Mouse (Mus musculus) stomach, postnatal 0 days (tissue): ENCODE measurements around the gene Dnmt3a. TPM values are rescaled to one million over a fixed set of nuclear protein-coding genes. Genes with fewer than 3 reads are reported as not detected.

Experiments used
- ATAC-seq: fragments of 200-750 bp; cut with Nextera tagmentation; 2 replicates; pipeline ENCODE4 v1.8.0; 2017; ENCODE audit not compliant: low FRiP score, low TSS enrichment
- DNase-seq: peaks from one replicate; pipeline ENCODE4 v3.0.0-alpha.2; 2016; ENCODE audit warnings: low spot score
- H3K27ac ChIP-seq: fragments of 300-500 bp; sonication (generic); replicated peaks from 2 replicates; pipeline ENCODE4 v1.5.1; 2014; ENCODE audit warnings: mild to moderate bottlenecking, control low read depth
- H3K27me3 ChIP-seq: fragments of 300-500 bp; sonication (generic); 2 replicates; pipeline ENCODE4 v1.6.1; 2014; ENCODE audit warnings: low read length; ENCODE audit not compliant: control insufficient read depth, insufficient read depth
- H3K36me3 ChIP-seq: fragments of 300-500 bp; sonication (generic); 2 replicates; pipeline ENCODE4 v1.6.1; 2014; ENCODE audit warnings: low read length, mixed read lengths; ENCODE audit not compliant: control insufficient read depth, insufficient read depth
- H3K4me1 ChIP-seq: fragments of 300-500 bp; sonication (generic); replicated peaks from 2 replicates; pipeline ENCODE4 v1.6.1; 2014; ENCODE audit warnings: antibody characterized with exemption; ENCODE audit not compliant: control insufficient read depth, insufficient read depth
- H3K4me2 ChIP-seq: fragments of 300-500 bp; sonication (generic); replicated peaks from 2 replicates; pipeline ENCODE4 v1.6.1; 2014; ENCODE audit warnings: low read depth, mild to moderate bottlenecking, control low read depth, moderate library complexity
- H3K4me3 ChIP-seq: fragments of 300-500 bp; sonication (generic); 2 replicates; pipeline ENCODE4 v1.5.1; 2014; ENCODE audit warnings: low read depth, low read length, control low read depth
- H3K9ac ChIP-seq: fragments of 300-500 bp; sonication (generic); 2 replicates; pipeline ENCODE4 v1.6.1; 2014; ENCODE audit warnings: mild to moderate bottlenecking, low read length, control low read depth, mixed read lengths
- H3K9me3 ChIP-seq: fragments of 300-500 bp; sonication (generic); 2 replicates; pipeline ENCODE4 v1.6.1; 2016; ENCODE audit warnings: low read length; ENCODE audit not compliant: control insufficient read depth
- CTCF ChIP-seq: IDR thresholded peaks from 2 replicates; pipeline ENCODE4 v1.5.1; 2016; ENCODE audit warnings: antibody characterized with exemption, low read depth, mild to moderate bottlenecking, moderate library complexity
- EP300 ChIP-seq: optimal IDR thresholded peaks from 2 replicates; pipeline ENCODE3; 2016; ENCODE audit warnings: antibody characterized with exemption
- WGBS: fragments of 180-500 bp; shearing (Covaris S2); extraction: QIAGEN DNeasy Blood & Tissue Kit; methylation state at CpG from one replicate; pipeline ENCODE4 v1.1.7; 2014; 5-methylcytosine and 5-hydroxymethylcytosine counted together
- polyA plus RNA-seq: library from polyadenylated mRNA; unstranded; fragments of >200 nt; fragmentation: Nextera tagmentation; extraction: Ambion mirVana; gene quantifications from 2 replicates; pipeline ENCODE4 v1.2.1, GENCODE M21; 2015

Dnmt3a gene
- polyA plus RNA-seq, 1 experiment from 2014 or later = 44.0 TPM

GRCm38 (mm10) chr12:3905436-3905835 is 99.6 kb downstream of the Dnmt3a start:
- Histone ChIP-seq H3K36me3 (peaks cover 34% of the 10 kb centered on the region), H3K4me2 (no peak overlapping the region), H3K4me3 (no peak overlapping the region), H3K27me3 (no peaks in the 10 kb centered on the region), H3K4me1 (no peaks in the 10 kb centered on the region), H3K9me3 (no peaks in the 10 kb centered on the region), H3K9ac (no peak overlapping the region), H3K27ac (no peak overlapping the region)
- TF ChIP-seq EP300 (no peak), CTCF (no peak)
- no peak for ATAC-seq
- DNase-seq = no peak
- WGBS = 93% methylated on average over 9 of the region's 9 CpGs

- no peaks in the 10 kb centered on the region for H3K27me3 ChIP-seq
- TF ChIP-seq EP300 (no peak), CTCF (0 out of 2 replicates have a peak, but pooled peaks have one; percentile 13)
- H3K27ac ChIP-seq = no peak overlapping the region
- H3K4me3 ChIP-seq = no peak overlapping the region
- H3K36me3 ChIP-seq = peaks cover 34% of the 10 kb centered on the region
- H3K4me2 ChIP-seq = no peak overlapping the region
- no peak for DNase-seq
- ATAC-seq = no peak
- no peaks in the 10 kb centered on the region for H3K9me3 ChIP-seq
- H3K9ac ChIP-seq = no peak overlapping the region
- no peaks in the 10 kb centered on the region for H3K4me1 ChIP-seq
These were observed 100.5 kb downstream of the Dnmt3a start for GRCm38 (mm10) chr12:3906308-3906707.

- Histone ChIP-seq H3K36me3 (peaks cover 28% of the 10 kb centered on the region), H3K9ac (no peak overlapping the region), H3K27ac (no peak overlapping the region), H3K27me3 (no peaks in the 10 kb centered on the region), H3K4me1 (no peaks in the 10 kb centered on the region), H3K9me3 (no peaks in the 10 kb centered on the region), H3K4me3 (no peak overlapping the region), H3K4me2 (no peak overlapping the region)
- WGBS = 82% methylated on average over 4 of the region's 4 CpGs
- TF ChIP-seq EP300 (no peak), CTCF (no peak)
- DNase-seq (no peak), ATAC-seq (no peak)
These were observed 101.2 kb downstream of the Dnmt3a start for GRCm38 (mm10) chr12:3907008-3907407.

- DNase-seq (no peak), ATAC-seq (no peak)
- no peak overlapping the region for H3K4me2 ChIP-seq
- H3K36me3 ChIP-seq = peaks cover 25% of the 10 kb centered on the region
- H3K27me3 ChIP-seq = no peaks in the 10 kb centered on the region
- H3K4me3 ChIP-seq = no peak overlapping the region
- no peak for TF ChIP-seq EP300
- TF ChIP-seq CTCF = no peak
- WGBS = 71% methylated on average over 13 of the region's 13 CpGs
- no peak overlapping the region for H3K27ac ChIP-seq
- no peaks in the 10 kb centered on the region for H3K9me3 ChIP-seq
- H3K4me1 ChIP-seq = no peaks in the 10 kb centered on the region
- H3K9ac ChIP-seq = no peak overlapping the region
These were observed 101.6 kb downstream of the Dnmt3a start for GRCm38 (mm10) chr12:3907418-3907817.

- Histone ChIP-seq H3K9me3 (no peaks in the 10 kb centered on the region), H3K27me3 (no peaks in the 10 kb centered on the region), H3K9ac (no peak overlapping the region), H3K4me3 (no peak overlapping the region), H3K27ac (no peak overlapping the region), H3K36me3 (peaks cover 14% of the 10 kb centered on the region), H3K4me2 (no peak overlapping the region), H3K4me1 (no peaks in the 10 kb centered on the region)
- TF ChIP-seq EP300 (no peak), CTCF (no peak)
- DNase-seq = no peak
- 64% methylated on average over 10 of the region's 10 CpGs for WGBS
- ATAC-seq = no peak; the same call in 1 of the 2 replicates
These were observed 104.8 kb downstream of the Dnmt3a start for GRCm38 (mm10) chr12:3910466-3911093.

- Histone ChIP-seq H3K4me3 (no peak overlapping the region), H3K4me2 (no peak overlapping the region), H3K27me3 (no peaks in the 10 kb centered on the region), H3K9ac (no peak overlapping the region), H3K36me3 (peaks cover 11% of the 10 kb centered on the region), H3K27ac (no peak overlapping the region), H3K4me1 (no peaks in the 10 kb centered on the region), H3K9me3 (no peaks in the 10 kb centered on the region)
- 88% methylated on average over 7 of the region's 7 CpGs for WGBS
- ATAC-seq (no peak), DNase-seq (no peak)
- TF ChIP-seq CTCF = no peak
- TF ChIP-seq EP300 = no peak
These were observed 106.1 kb downstream of the Dnmt3a start for GRCm38 (mm10) chr12:3911831-3912348.
